Comparison of ENCODE assay signal across 20 mouse cellular contexts in genomic region chr15:99857479-99857878, GRCm38 (mm10). TPM values are rescaled to one million over a fixed set of nuclear protein-coding genes. Genes with fewer than 3 reads are reported as not detected.
A peak's percentile ranks its signal among the peaks of the same experiment; 100 is the strongest.
DNase-seq lines count a peak whose midpoint lies in the region; ATAC-seq lines count a peak whose summit lies in the region.
"Had no signal": no experiment of that assay in that cellular context is flagged by ENCODE, and none has a peak within 500 bp of the region (broad histone marks: within the 10 kb centered on the region; RNA-seq: fewer than 3 reads in every experiment).

No protein-coding gene starts in this region.

- 0 out of 2 replicates have a peak overlapping the region, but pooled peaks have one; percentile 18 for H3K27ac ChIP-seq in kidney, embryonic 16.5 days (ENCODE audit: low read length)
- H3K27ac ChIP-seq in embryonic facial prominence, embryonic 15.5 days (replicated peaks) = no peak overlapping the region
- H3K27ac ChIP-seq in liver, embryonic 16.5 days (ENCODE audit: low read length) = no peak overlapping the region; the same call in 1 of the 2 replicates
- no peak overlapping the region for H3K27ac ChIP-seq in midbrain, embryonic 16.5 days (ENCODE audit: low read length)
- H3K27ac ChIP-seq: embryonic facial prominence, embryonic 13.5 days; heart, embryonic 10.5 days; hindbrain, embryonic 10.5 days; hindbrain, postnatal 0 days; left cerebral cortex, adult 2 months; midbrain, embryonic 15.5 days had no signal

- no peak overlapping the region for H3K9ac ChIP-seq in kidney, embryonic 16.5 days (replicated peaks; ENCODE audit: low read length)
- no peak overlapping the region for H3K9ac ChIP-seq in embryonic facial prominence, embryonic 15.5 days
- no peak overlapping the region for H3K9ac ChIP-seq in liver, embryonic 16.5 days (ENCODE audit: low read depth, low read length)
- no peak overlapping the region for H3K9ac ChIP-seq in midbrain, embryonic 16.5 days (ENCODE audit: low read depth, low read length)
- H3K9ac ChIP-seq: embryonic facial prominence, embryonic 13.5 days; midbrain, embryonic 15.5 days had no signal

- no peak overlapping the region for H3K4me3 ChIP-seq in kidney, embryonic 16.5 days (ENCODE audit: low read length)
- H3K4me3 ChIP-seq in embryonic facial prominence, embryonic 15.5 days (replicated peaks) = no peak overlapping the region
- H3K4me3 ChIP-seq in liver, embryonic 16.5 days (ENCODE audit: low read depth, low read length) = no peak overlapping the region
- no peak overlapping the region for H3K4me3 ChIP-seq in midbrain, embryonic 16.5 days (ENCODE audit: low read depth, low read length)
- H3K4me3 ChIP-seq: embryonic facial prominence, embryonic 13.5 days; heart, embryonic 10.5 days; hindbrain, embryonic 10.5 days; left cerebral cortex, adult 2 months; midbrain, embryonic 15.5 days had no signal

- H3K36me3 ChIP-seq in kidney, embryonic 16.5 days (ENCODE audit: insufficient read depth, low read length) = no peaks in the 10 kb centered on the region
- H3K36me3 ChIP-seq in embryonic facial prominence, embryonic 15.5 days = no peaks in the 10 kb centered on the region
- H3K36me3 ChIP-seq in liver, embryonic 16.5 days (ENCODE audit: control insufficient read depth, insufficient read depth) = no peaks in the 10 kb centered on the region
- no peaks in the 10 kb centered on the region for H3K36me3 ChIP-seq in midbrain, embryonic 16.5 days (ENCODE audit: control insufficient read depth, insufficient read depth, low read length)
- H3K36me3 ChIP-seq: embryonic facial prominence, embryonic 13.5 days; heart, embryonic 10.5 days; hindbrain, embryonic 10.5 days; midbrain, embryonic 15.5 days had no signal

- ATAC-seq in kidney, embryonic 16.5 days (ENCODE audit: low FRiP score, low TSS enrichment) = no peak
- ATAC-seq in embryonic facial prominence, embryonic 15.5 days (ENCODE audit: insufficient number of reproducible peaks, low FRiP score, low TSS enrichment, low read depth) = 0 out of 2 replicates have a peak, but pooled peaks have one; percentile 29
- 0 out of 2 replicates have a peak, but pooled peaks have one; percentile 11 for ATAC-seq in liver, embryonic 16.5 days (ENCODE audit: low read depth)
- no peak for ATAC-seq in midbrain, embryonic 16.5 days
- ATAC-seq: forebrain, embryonic 16.5 days; hindbrain, postnatal 0 days; midbrain, embryonic 15.5 days had no signal

- 51% methylated on average over 8 of the region's 8 CpGs for WGBS in kidney, embryonic 16.5 days
- 46% methylated on average over 8 of the region's 8 CpGs for WGBS in embryonic facial prominence, embryonic 15.5 days
- WGBS in liver, embryonic 16.5 days (ENCODE audit: insufficient replicate concordance) = 34% methylated on average over 8 of the region's 8 CpGs
- 72% methylated on average over 8 of the region's 8 CpGs for WGBS in midbrain, embryonic 16.5 days

- H3K27me3 ChIP-seq in kidney, embryonic 16.5 days (ENCODE audit: insufficient read depth, low read length) = no peaks in the 10 kb centered on the region
- H3K27me3 ChIP-seq in embryonic facial prominence, embryonic 15.5 days = no peaks in the 10 kb centered on the region
- H3K27me3 ChIP-seq in liver, embryonic 16.5 days (ENCODE audit: control insufficient read depth, insufficient read depth, low read depth, low read length) = no peaks in the 10 kb centered on the region
- H3K27me3 ChIP-seq in midbrain, embryonic 16.5 days (ENCODE audit: control insufficient read depth, insufficient read depth, low read depth, low read length) = no peaks in the 10 kb centered on the region
- H3K27me3 ChIP-seq: embryonic facial prominence, embryonic 13.5 days; midbrain, embryonic 15.5 days had no signal

- peaks cover 16% of the 10 kb centered on the region for H3K4me1 ChIP-seq in kidney, embryonic 16.5 days (ENCODE audit: insufficient read depth, low read length)
- peaks cover 11% of the 10 kb centered on the region for H3K4me1 ChIP-seq in embryonic facial prominence, embryonic 15.5 days
- no peaks in the 10 kb centered on the region; the same call in none of the 2 replicates for H3K4me1 ChIP-seq in liver, embryonic 16.5 days (ENCODE audit: control insufficient read depth, low read depth, low read length)
- H3K4me1 ChIP-seq in midbrain, embryonic 16.5 days (ENCODE audit: control insufficient read depth, insufficient read depth, low read length) = peaks cover 6% of the 10 kb centered on the region; the same call in 1 of the 2 replicates

- no peak overlapping the region for H3K4me2 ChIP-seq in kidney, embryonic 16.5 days (replicated peaks; ENCODE audit: low read depth, low read length)
- H3K4me2 ChIP-seq in embryonic facial prominence, embryonic 15.5 days (replicated peaks) = no peak overlapping the region
- no peak overlapping the region for H3K4me2 ChIP-seq in liver, embryonic 16.5 days (ENCODE audit: low read depth, low read length)
- no peak overlapping the region for H3K4me2 ChIP-seq in midbrain, embryonic 16.5 days (ENCODE audit: low read length)
- H3K4me2 ChIP-seq: embryonic facial prominence, embryonic 13.5 days; midbrain, embryonic 15.5 days had no signal

- DNase-seq in kidney, postnatal 4 days = no peak
- DNase-seq in R1 (ENCODE audit: low read depth, low spot score) = peak; percentile 86
- no peak for DNase-seq in right cerebral cortex, adult 2 months (ENCODE audit: low spot score in 2 of 2)
- DNase-seq: cerebellum, adult 9-10 months; kidney, postnatal 10 days; left cerebral cortex, postnatal 4 days; retina, postnatal 1 day; right cerebral cortex, postnatal 4 days; thymus, postnatal 36 days had no signal

- no peaks in the 10 kb centered on the region for H3K9me3 ChIP-seq in kidney, embryonic 16.5 days (ENCODE audit: low read length)
- H3K9me3 ChIP-seq in embryonic facial prominence, embryonic 15.5 days (replicated peaks) = no peaks in the 10 kb centered on the region
- no peaks in the 10 kb centered on the region for H3K9me3 ChIP-seq in liver, embryonic 16.5 days (replicated peaks; ENCODE audit: control insufficient read depth, low read length)
- no peaks in the 10 kb centered on the region for H3K9me3 ChIP-seq in midbrain, embryonic 16.5 days (replicated peaks; ENCODE audit: control insufficient read depth, low read length, poor library complexity, severe bottlenecking)
- H3K9me3 ChIP-seq: embryonic facial prominence, embryonic 13.5 days; heart, embryonic 10.5 days; hindbrain, embryonic 10.5 days; midbrain, embryonic 15.5 days had no signal

RNA-seq across cellular contexts. Expression of gene Lima1, which starts 17.8 kb away (rescaled TPM):
- 54.7 and 62.1 TPM in 2 replicates for polyA plus RNA-seq in kidney, embryonic 16.5 days (2015; fragmentation: Nextera tagmentation; extraction: Ambion mirVana)
- 87.1 and 90.8 TPM in 2 replicates for polyA plus RNA-seq in embryonic facial prominence, embryonic 15.5 days (2015; fragmentation: Nextera tagmentation; extraction: Ambion mirVana)
- polyA plus RNA-seq in liver, embryonic 16.5 days (2015; fragmentation: Nextera tagmentation; extraction: Ambion mirVana) = 12.2 and 14.2 TPM in 2 replicates
- polyA plus RNA-seq in midbrain, embryonic 16.5 days (2015; fragmentation: Nextera tagmentation; extraction: Ambion mirVana) = 11.8 and 15.2 TPM in 2 replicates

Comparison
In these comparisons a context has a peak if more than half of its experiments do, and no peak if none do; other contexts are left out.
1. ATAC-seq: peak in embryonic facial prominence, embryonic 15.5 days (single experiment) and liver, embryonic 16.5 days (single experiment); none in kidney, embryonic 16.5 days (single experiment) and midbrain, embryonic 16.5 days (single experiment).